Mouse (Mus musculus): Measurements from ENCODE around the gene Nkain4. TPM values are rescaled to one million over a fixed set of nuclear protein-coding genes. Genes with fewer than 3 reads are reported as not detected.

Nkain4 gene
- not detected for polyA plus RNA-seq (2017; shearing (Covaris generic))

GRCm38 (mm10) chr2:180954061-180955047, at the start of gene Nkain4:
Gene Nkain4, minus strand, starts transcription at chr2:180954699.

GRCm38 (mm10) chr2:180986449-180986848, 31.9 kb upstream of the Nkain4 start, which contains the start of gene Col20a1:
Gene Col20a1, plus strand, starts transcription at chr2:180986535.

GRCm38 (mm10) chr2:180967010-180967763, 12.7 kb upstream of the Nkain4 start, which contains the start of gene Arfgap1:
Gene Arfgap1, plus strand, starts transcription at chr2:180967225.

GRCm38 (mm10) chr2:180928723-180929122, 25.8 kb downstream of the Nkain4 start, which contains the start of gene Birc7:
Gene Birc7, plus strand, starts transcription at chr2:180929023.

GRCm38 (mm10) chr2:180920810-180921400, 33.6 kb downstream of the Nkain4 start, which contains the start of gene Ythdf1:
Gene Ythdf1, minus strand, starts transcription at chr2:180920949.

Other genes with a start within 250 kb of the Nkain4 start
- gene Dido1, start 244.7 kb downstream of the Nkain4 start, polyA plus RNA-seq (2017; shearing (Covaris generic)), result 32.9 TPM
- gene Gid8, start 244.6 kb downstream of the Nkain4 start, polyA plus RNA-seq (2017; shearing (Covaris generic)), result 21.9 TPM
- gene Slc17a9, start 229.4 kb downstream of the Nkain4 start, polyA plus RNA-seq (2017; shearing (Covaris generic)), result 45.9 TPM
- not detected for gene Bhlhe23, start 177.8 kb downstream of the Nkain4 start, polyA plus RNA-seq (2017; shearing (Covaris generic))
- 97.8 TPM for gene Ythdf1, start 33.8 kb downstream of the Nkain4 start, polyA plus RNA-seq (2017; shearing (Covaris generic))
- 0.33 TPM for gene Birc7, start 25.7 kb downstream of the Nkain4 start, polyA plus RNA-seq (2017; shearing (Covaris generic))
- gene Arfgap1, start 12.5 kb upstream of the Nkain4 start, polyA plus RNA-seq (2017; shearing (Covaris generic)), result 57.8 TPM
- gene Col20a1, start 31.8 kb upstream of the Nkain4 start, polyA plus RNA-seq (2017; shearing (Covaris generic)), result 1.5 TPM
- not detected for gene Chrna4, start 88.8 kb upstream of the Nkain4 start, polyA plus RNA-seq (2017; shearing (Covaris generic))
- 0.05 TPM for gene Kcnq2, start 180.6 kb upstream of the Nkain4 start, polyA plus RNA-seq (2017; shearing (Covaris generic))
- gene Eef1a2, start 202.3 kb upstream of the Nkain4 start, polyA plus RNA-seq (2017; shearing (Covaris generic)), result not detected
- 94.3 TPM for gene Ppdpf, start 232.5 kb upstream of the Nkain4 start, polyA plus RNA-seq (2017; shearing (Covaris generic))
- not detected for gene Ptk6, start 248.1 kb upstream of the Nkain4 start, polyA plus RNA-seq (2017; shearing (Covaris generic))